Mouse (Mus musculus): Measurements from ENCODE around the gene Olfr1402. TPM values are rescaled to one million over a fixed set of nuclear protein-coding genes. Genes with fewer than 3 reads are reported as not detected.

Gene Olfr1402
- not detected in 2 replicates for polyA plus RNA-seq (2014; fragmentation: Nextera tagmentation; extraction: Ambion mirVana)

GRCm38 (mm10) chr3:97421920-97422319 is at the start of gene Olfr1402:
Olfr1402 (minus strand) TSS chr3:97422020.
- 60% methylated on average over 1 of the region's 1 CpGs for WGBS
- TF ChIP-seq CTCF (IDR thresholded peaks at IDR 0.05; ENCODE audit: low read depth), result no peak

GRCm38 (mm10) chr3:97455286-97455685 is 33.5 kb upstream of the Olfr1402 start:
- TF ChIP-seq CTCF (IDR thresholded peaks at IDR 0.05; ENCODE audit: low read depth), result no peak
- Histone ChIP-seq H3K27me3 (ENCODE audit: insufficient read depth, low read length) (no peaks in the 10 kb centered on the region), H3K4me3 (ENCODE audit: low read depth, low read length) (no peak overlapping the region), H3K36me3 (ENCODE audit: insufficient read depth) (no peaks in the 10 kb centered on the region), H3K4me1 (ENCODE audit: insufficient read depth) (no peaks in the 10 kb centered on the region), H3K4me2 (no peak overlapping the region), H3K27ac (ENCODE audit: low read depth) (no peak overlapping the region), H3K9ac (no peak overlapping the region), H3K9me3 (ENCODE audit: low read depth, low read length) (no peaks in the 10 kb centered on the region)
- 78% methylated on average over 4 of the region's 4 CpGs for WGBS
- no peak for DNase-seq
- ATAC-seq (ENCODE audit: insufficient read depth), result no peak

More at GRCm38 (mm10) chr3:97421920-97422319, at the start of gene Olfr1402:
- Histone ChIP-seq H3K27me3 (ENCODE audit: insufficient read depth, low read length) (no peaks in the 10 kb centered on the region), H3K4me1 (ENCODE audit: insufficient read depth) (no peaks in the 10 kb centered on the region), H3K27ac (ENCODE audit: low read depth) (no peak within 1 kb of the TSS), H3K4me3 (ENCODE audit: low read depth, low read length) (no peak within 1 kb of the TSS), H3K9ac (no peak within 1 kb of the TSS), H3K4me2 (no peak within 1 kb of the TSS), H3K9me3 (ENCODE audit: low read depth, low read length) (no peaks in the 10 kb centered on the region), H3K36me3 (ENCODE audit: insufficient read depth) (no peaks in the 10 kb centered on the region)
- ATAC-seq (ENCODE audit: insufficient read depth) (no peak), DNase-seq (no peak)

- Histone ChIP-seq H3K4me2 (no peak overlapping the region), H3K4me1 (ENCODE audit: insufficient read depth) (no peaks in the 10 kb centered on the region), H3K4me3 (ENCODE audit: low read depth, low read length) (no peak overlapping the region), H3K36me3 (ENCODE audit: insufficient read depth) (no peaks in the 10 kb centered on the region), H3K9ac (no peak overlapping the region), H3K9me3 (ENCODE audit: low read depth, low read length) (no peaks in the 10 kb centered on the region), H3K27ac (ENCODE audit: low read depth) (no peak overlapping the region), H3K27me3 (ENCODE audit: insufficient read depth, low read length) (no peaks in the 10 kb centered on the region)
- DNase-seq (no peak), ATAC-seq (ENCODE audit: insufficient read depth) (no peak)
- no peak for TF ChIP-seq CTCF (IDR thresholded peaks at IDR 0.05; ENCODE audit: low read depth)
- 93% methylated on average over 2 of the region's 2 CpGs for WGBS
These were observed 16.8 kb upstream of the Olfr1402 start for GRCm38 (mm10) chr3:97438619-97439018.

- ATAC-seq (ENCODE audit: insufficient read depth) (no peak; the same call in 1 of the 2 replicates), DNase-seq (peak; percentile 50)
- no peaks in the 10 kb centered on the region for H3K36me3 ChIP-seq (ENCODE audit: insufficient read depth)
- peak; percentile 80 for TF ChIP-seq CTCF (IDR thresholded peaks at IDR 0.05; ENCODE audit: low read depth)
- no peaks in the 10 kb centered on the region for H3K9me3 ChIP-seq (ENCODE audit: low read depth, low read length)
- 21% methylated on average over 1 of the region's 1 CpGs for WGBS
- no peak overlapping the region for H3K4me3 ChIP-seq (ENCODE audit: low read depth, low read length)
- no peak overlapping the region for H3K4me2 ChIP-seq
- no peaks in the 10 kb centered on the region for H3K27me3 ChIP-seq (ENCODE audit: insufficient read depth, low read length)
- no peaks in the 10 kb centered on the region for H3K4me1 ChIP-seq (ENCODE audit: insufficient read depth)
- H3K9ac ChIP-seq, result no peak overlapping the region
- no peak overlapping the region for H3K27ac ChIP-seq (ENCODE audit: low read depth)
These were observed 27.5 kb downstream of the Olfr1402 start for GRCm38 (mm10) chr3:97394289-97394688.

- no peaks in the 10 kb centered on the region for H3K4me1 ChIP-seq (ENCODE audit: insufficient read depth)
- no peaks in the 10 kb centered on the region for H3K27me3 ChIP-seq (ENCODE audit: insufficient read depth, low read length)
- H3K4me3 ChIP-seq (ENCODE audit: low read depth, low read length), result no peak overlapping the region
- peak; percentile 55 for TF ChIP-seq CTCF (IDR thresholded peaks at IDR 0.05; ENCODE audit: low read depth)
- H3K36me3 ChIP-seq (ENCODE audit: insufficient read depth), result no peaks in the 10 kb centered on the region
- ATAC-seq (ENCODE audit: insufficient read depth) (no peak), DNase-seq (peak; percentile 40)
- no peak overlapping the region for H3K27ac ChIP-seq (ENCODE audit: low read depth)
- WGBS, result 66% methylated on average over 5 of the region's 5 CpGs
- no peaks in the 10 kb centered on the region for H3K9me3 ChIP-seq (ENCODE audit: low read depth, low read length)
- no peak overlapping the region for H3K4me2 ChIP-seq
- H3K9ac ChIP-seq, result no peak overlapping the region
These were observed 28.7 kb downstream of the Olfr1402 start for GRCm38 (mm10) chr3:97393079-97393478.

GRCm38 (mm10) chr3:97370382-97370781 is 51.4 kb downstream of the Olfr1402 start:
- TF ChIP-seq CTCF (IDR thresholded peaks at IDR 0.05; ENCODE audit: low read depth), result no peak
- no peaks in the 10 kb centered on the region for H3K27me3 ChIP-seq (ENCODE audit: insufficient read depth, low read length)
- H3K9ac ChIP-seq, result no peak overlapping the region
- H3K4me1 ChIP-seq (ENCODE audit: insufficient read depth), result no peaks in the 10 kb centered on the region
- no peak overlapping the region for H3K4me2 ChIP-seq
- no peak overlapping the region for H3K4me3 ChIP-seq (ENCODE audit: low read depth, low read length)
- ATAC-seq (ENCODE audit: insufficient read depth) (no peak), DNase-seq (no peak)
- no peak overlapping the region for H3K27ac ChIP-seq (ENCODE audit: low read depth)
- H3K36me3 ChIP-seq (ENCODE audit: insufficient read depth), result no peaks in the 10 kb centered on the region
- no peaks in the 10 kb centered on the region for H3K9me3 ChIP-seq (ENCODE audit: low read depth, low read length)

GRCm38 (mm10) chr3:97363418-97364098 is 58.3 kb downstream of the Olfr1402 start:
- ATAC-seq (ENCODE audit: insufficient read depth) (peak; percentile 99), DNase-seq (peak; percentile 88)
- no peak for TF ChIP-seq CTCF (IDR thresholded peaks at IDR 0.05; ENCODE audit: low read depth)
- H3K4me3 ChIP-seq (ENCODE audit: low read depth, low read length), result no peak overlapping the region
- no peaks in the 10 kb centered on the region for H3K4me1 ChIP-seq (ENCODE audit: insufficient read depth)
- H3K36me3 ChIP-seq (ENCODE audit: insufficient read depth), result no peaks in the 10 kb centered on the region
- H3K27me3 ChIP-seq (ENCODE audit: insufficient read depth, low read length), result no peaks in the 10 kb centered on the region
- WGBS, result 17% methylated on average over 3 of the region's 3 CpGs
- H3K4me2 ChIP-seq, result no peak overlapping the region
- H3K27ac ChIP-seq (ENCODE audit: low read depth), result no peak overlapping the region
- H3K9me3 ChIP-seq (ENCODE audit: low read depth, low read length), result no peaks in the 10 kb centered on the region
- no peak overlapping the region for H3K9ac ChIP-seq
